Mouse (Mus musculus) gonadal fat pad, adult 2 months (tissue): ENCODE data around the gene Uba3. TPM values are rescaled to one million over a fixed set of nuclear protein-coding genes. Genes with fewer than 3 reads are reported as not detected.

ENCODE experiments used
- DNase-seq: peaks from one replicate; pipeline ENCODE4 v3.0.0-alpha.2; 2012; ENCODE audit warnings: low read depth
- polyA plus RNA-seq: library from polyadenylated mRNA; depleted of rRNA; stranded (reverse); fragments of >200 nt; gene quantifications from 2 replicates; pipeline ENCODE4 v1.2.3, GENCODE M21; 2012; rRNA removed

Uba3 gene
- polyA plus RNA-seq: 16.3 and 21.2 TPM in 2 replicates

GRCm38 (mm10) chr6:97205439-97205885 lies at the start of gene Uba3:
Gene Uba3 (minus strand): TSS chr6:97205647.
- DNase-seq: peak; percentile 81

GRCm38 (mm10) chr6:97252711-97253221 lies 47.3 kb upstream of the Uba3 start, which contains the start of gene Lmod3:
Gene Lmod3 (minus strand): TSS chr6:97252759.
- no peak for DNase-seq

- DNase-seq: no peak
Measured at GRCm38 (mm10) chr6:97252086-97252485, 46.6 kb upstream of the Uba3 start.

- DNase-seq: no peak
Measured at GRCm38 (mm10) chr6:97250966-97251365, 45.5 kb upstream of the Uba3 start.

GRCm38 (mm10) chr6:97245200-97245599 lies 39.8 kb upstream of the Uba3 start:
- no peak for DNase-seq

GRCm38 (mm10) chr6:97242522-97242921 lies 37.1 kb upstream of the Uba3 start:
- DNase-seq: no peak

- no peak for DNase-seq
Measured at GRCm38 (mm10) chr6:97240092-97240491, 34.6 kb upstream of the Uba3 start.

GRCm38 (mm10) chr6:97239360-97239759 lies 33.9 kb upstream of the Uba3 start:
- no peak for DNase-seq

- no peak for DNase-seq
Measured at GRCm38 (mm10) chr6:97236088-97236487, 30.6 kb upstream of the Uba3 start.

- DNase-seq: no peak
Measured at GRCm38 (mm10) chr6:97234911-97235668, 29.6 kb upstream of the Uba3 start.

GRCm38 (mm10) chr6:97227067-97227847 lies 21.8 kb upstream of the Uba3 start:
- no peak for DNase-seq

GRCm38 (mm10) chr6:97226083-97226491 lies 20.6 kb upstream of the Uba3 start:
- DNase-seq: no peak

- no peak for DNase-seq
Measured at GRCm38 (mm10) chr6:97224505-97224904, 19.1 kb upstream of the Uba3 start.

- DNase-seq: no peak
Measured at GRCm38 (mm10) chr6:97223566-97223965, 18.1 kb upstream of the Uba3 start.

GRCm38 (mm10) chr6:97222931-97223467 lies 17.6 kb upstream of the Uba3 start:
- DNase-seq: no peak

GRCm38 (mm10) chr6:97222321-97222720 lies 16.9 kb upstream of the Uba3 start:
- no peak for DNase-seq

- DNase-seq: no peak
Measured at GRCm38 (mm10) chr6:97221205-97222025, 16.0 kb upstream of the Uba3 start.

GRCm38 (mm10) chr6:97220672-97221071 lies 15.2 kb upstream of the Uba3 start:
- DNase-seq: no peak

- DNase-seq: no peak
Measured at GRCm38 (mm10) chr6:97216154-97216821, 10.8 kb upstream of the Uba3 start.

- no peak for DNase-seq
Measured at GRCm38 (mm10) chr6:97211981-97212380, 6.5 kb upstream of the Uba3 start.
